Mouse (Mus musculus) retina, postnatal 1 day (tissue): ENCODE results near the gene Olfr772.
A peak's percentile ranks its signal among the peaks of the same experiment; 100 is the strongest.
"Not testable (repeated sequence)": the region's sequence is repeated elsewhere in the genome, so short reads cannot be mapped to it uniquely, and the experiment has no call there.

ENCODE experiments used
- DNase-seq: peaks from one replicate; pipeline ENCODE4 v3.0.0-alpha.2; 2012

The Olfr772 gene

DNA sequence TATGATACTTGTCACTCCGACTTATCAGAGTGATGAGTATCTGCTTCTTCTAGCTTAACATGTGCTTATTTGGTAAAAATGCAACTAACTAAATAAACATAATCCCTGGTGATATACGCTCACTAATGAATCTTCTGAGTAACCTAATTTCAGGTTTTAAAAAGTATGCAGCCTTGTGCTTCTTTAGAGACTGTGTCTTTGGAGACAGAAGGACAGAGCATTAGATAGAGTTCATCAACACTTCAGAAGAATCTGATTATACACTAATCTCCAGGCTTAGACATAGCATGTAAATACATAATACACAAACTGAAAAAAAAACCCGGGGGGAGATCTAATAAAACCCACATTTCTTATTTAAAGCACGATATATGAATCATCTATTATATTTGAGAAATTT, at the start of gene Olfr772:
TSS of gene Olfr772 (minus strand) at position 101 of the 400 bp plus-strand sequence.
- DNase-seq: not testable (repeated sequence)

DNA sequence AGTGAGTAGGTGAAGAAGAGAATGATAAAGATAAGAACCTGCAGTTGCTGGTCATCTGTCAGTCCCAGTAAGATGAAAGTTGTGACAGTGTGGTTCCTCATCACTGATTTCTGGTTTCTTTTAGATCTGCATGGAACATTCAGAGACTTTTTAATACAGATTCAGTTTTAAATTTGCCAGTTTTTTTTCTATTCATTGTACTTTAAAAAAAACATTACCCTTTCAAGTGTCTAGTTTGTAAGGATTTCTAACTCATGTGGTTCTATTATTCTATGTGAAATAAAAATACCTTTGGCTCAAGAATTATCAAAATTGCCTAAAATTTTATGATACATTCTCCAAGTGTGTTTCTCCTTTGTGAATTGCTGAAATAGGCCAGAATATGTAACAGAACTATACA, 9.6 kb upstream of the Olfr772 start, which contains the start of gene Olfr773:
TSS of gene Olfr773 (minus strand) at position 101 of the 400 bp plus-strand sequence.
- not testable (repeated sequence) for DNase-seq

DNA sequence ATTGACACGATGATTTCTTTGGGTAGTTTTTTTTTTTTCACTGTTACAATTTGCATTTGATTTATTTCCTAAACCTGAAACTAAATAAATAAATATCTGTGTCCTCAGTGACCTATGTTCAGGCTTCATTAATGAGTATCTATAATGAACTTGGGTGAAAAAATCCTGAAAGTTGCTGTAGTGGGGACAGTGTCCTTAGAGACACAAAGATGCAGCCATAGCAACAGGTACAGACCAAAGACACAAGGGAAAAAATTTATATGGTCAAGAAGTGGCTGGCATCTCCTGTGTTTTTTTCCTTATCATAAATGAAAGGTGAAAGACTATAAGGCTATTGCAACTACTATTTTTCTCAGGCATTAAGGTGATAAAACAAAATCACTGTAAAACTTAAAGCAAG, 13.1 kb downstream of the Olfr772 start, which contains the start of gene Olfr771:
TSS of gene Olfr771 (minus strand) at position 101 of the 400 bp plus-strand sequence.
- DNase-seq: no peak

DNA sequence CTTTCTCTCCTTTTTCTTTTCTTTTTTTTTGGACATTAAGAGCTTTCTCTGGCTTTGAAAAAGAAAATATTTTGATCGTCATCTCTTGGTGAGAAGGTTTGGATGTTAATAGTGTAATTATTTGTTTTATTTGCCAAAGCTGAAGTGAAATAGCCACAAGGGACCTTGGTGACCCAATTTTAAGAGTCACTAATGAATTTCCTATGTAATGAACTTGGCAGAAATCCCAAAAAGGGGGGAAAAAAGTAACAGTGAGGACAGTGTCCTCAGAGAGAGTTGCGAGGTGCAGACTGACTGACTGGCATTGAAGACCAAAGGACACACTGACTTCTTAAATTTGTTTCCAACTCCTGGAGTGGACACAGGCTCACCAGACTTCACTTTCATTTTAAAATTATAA, 38.8 kb downstream of the Olfr772 start, which contains the start of gene Olfr770:
TSS of gene Olfr770 (minus strand) at position 101 of the 400 bp plus-strand sequence.
- peak; percentile 49 for DNase-seq
